Mouse (Mus musculus): Measurements from ENCODE around the gene Mgat2. TPM values are rescaled to one million over a fixed set of nuclear protein-coding genes. Genes with fewer than 3 reads are reported as not detected.

The Mgat2 gene
- polyA plus RNA-seq, 1 experiment from 2014 or later: 34.5 TPM

DNA sequence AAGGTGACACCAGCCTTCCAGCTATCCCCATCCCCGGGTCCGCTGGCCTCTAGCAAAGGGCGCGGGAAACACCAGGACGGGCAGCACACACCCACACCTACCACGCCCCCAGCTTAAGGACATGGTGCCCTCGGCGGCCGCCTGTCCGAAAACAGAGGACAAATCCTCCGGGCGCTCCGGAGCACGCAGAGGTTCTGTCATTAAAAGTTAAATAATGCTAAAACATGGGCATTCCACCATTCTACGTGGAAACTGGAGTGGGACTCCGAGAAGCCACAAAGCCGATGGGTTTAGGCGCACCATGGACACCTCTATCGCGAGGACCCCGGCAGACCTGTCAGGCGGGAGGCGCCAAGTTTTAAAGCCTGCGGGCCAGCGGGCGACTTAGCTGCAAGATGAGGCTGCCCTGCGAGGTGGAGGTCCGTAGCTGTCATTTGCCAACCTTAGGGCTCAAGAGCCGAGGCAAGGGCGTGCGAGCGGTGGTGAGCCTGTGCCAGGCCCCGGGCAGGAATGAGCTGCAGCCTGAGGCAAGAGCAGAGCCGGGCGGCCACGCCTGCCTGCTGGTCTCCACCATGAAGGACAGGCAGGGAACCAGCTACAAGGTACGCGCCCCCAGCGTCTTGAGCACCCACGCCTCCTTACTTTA is 15.4 kb upstream of the Mgat2 start, which contains the start of gene Lrr1:
Lrr1 (plus strand) TSS at position 354 of the 646 bp plus-strand sequence.
- no peaks in the 10 kb centered on the region for H3K36me3 ChIP-seq (ENCODE audit: control insufficient read depth, insufficient read depth, low read length)
- peak; percentile 98 for ATAC-seq (ENCODE audit: low FRiP score)
- peak within 1 kb of the TSS; percentile 82 for H3K9ac ChIP-seq (ENCODE audit: low read length)
- H3K27me3 ChIP-seq (ENCODE audit: control insufficient read depth, insufficient read depth, low read length): no peaks in the 10 kb centered on the region
- H3K4me1 ChIP-seq (ENCODE audit: control insufficient read depth, insufficient read depth, low read length): peaks cover 4% of the 10 kb centered on the region; the same call in 1 of the 2 replicates
- under 1% methylated on average over 40 of the region's 40 CpGs for WGBS
- peak; percentile 98 for DNase-seq (ENCODE audit: low spot score, missing footprints)
- H3K4me2 ChIP-seq: peak within 1 kb of the TSS; percentile 89
- H3K9me3 ChIP-seq (ENCODE audit: control insufficient read depth, low read length): no peaks in the 10 kb centered on the region
- peak within 1 kb of the TSS; percentile 54 for H3K27ac ChIP-seq (ENCODE audit: low read depth, low read length)
- H3K4me3 ChIP-seq (ENCODE audit: low read depth, low read length): peak within 1 kb of the TSS; percentile 63

GRCm38 (mm10) chr12:69171307-69171706 is 12.7 kb upstream of the Mgat2 start:
- H3K27ac ChIP-seq (ENCODE audit: low read depth, low read length): no peak overlapping the region
- H3K27me3 ChIP-seq (ENCODE audit: control insufficient read depth, insufficient read depth, low read length): no peaks in the 10 kb centered on the region
- H3K9me3 ChIP-seq (ENCODE audit: control insufficient read depth, low read length): no peaks in the 10 kb centered on the region
- no peak overlapping the region for H3K9ac ChIP-seq (ENCODE audit: low read length)
- peaks cover 4% of the 10 kb centered on the region; the same call in 1 of the 2 replicates for H3K4me1 ChIP-seq (ENCODE audit: control insufficient read depth, insufficient read depth, low read length)
- DNase-seq (ENCODE audit: low spot score, missing footprints): no peak
- ATAC-seq (ENCODE audit: low FRiP score): no peak
- WGBS: 89% methylated on average over 2 of the region's 2 CpGs
- H3K4me2 ChIP-seq: no peak overlapping the region
- peaks cover 4% of the 10 kb centered on the region; the same call in 1 of the 2 replicates for H3K36me3 ChIP-seq (ENCODE audit: control insufficient read depth, insufficient read depth, low read length)
- H3K4me3 ChIP-seq (ENCODE audit: low read depth, low read length): no peak overlapping the region

DNA sequence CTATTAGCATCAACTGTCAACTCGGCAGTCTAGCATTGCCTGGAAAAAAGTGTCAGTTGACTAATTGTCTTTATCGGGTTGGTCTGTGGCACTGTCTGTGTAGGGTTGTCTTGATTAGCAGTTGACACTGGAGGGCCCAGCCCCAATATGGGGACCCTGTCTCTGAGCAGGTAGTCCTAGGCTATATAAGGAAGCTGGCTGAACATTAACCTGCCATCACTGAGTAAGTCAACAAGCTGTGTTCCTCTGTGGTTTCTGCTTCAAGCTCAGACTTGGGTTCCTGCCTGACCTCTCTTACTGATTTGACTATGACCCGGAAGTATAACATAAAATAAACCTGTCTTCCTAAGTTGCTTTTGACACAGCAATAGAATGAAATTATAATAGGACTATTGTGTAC is 8.0 kb upstream of the Mgat2 start:
- no peak overlapping the region for H3K4me2 ChIP-seq
- ATAC-seq (ENCODE audit: low FRiP score) (no peak), DNase-seq (ENCODE audit: low spot score, missing footprints) (peak; percentile 23)
- H3K9ac ChIP-seq (ENCODE audit: low read length): no peak overlapping the region
- no peaks in the 10 kb centered on the region for H3K9me3 ChIP-seq (ENCODE audit: control insufficient read depth, low read length)
- no peaks in the 10 kb centered on the region for H3K4me1 ChIP-seq (ENCODE audit: control insufficient read depth, insufficient read depth, low read length)
- WGBS: 94% methylated on average over 3 of the region's 3 CpGs
- no peak overlapping the region for H3K4me3 ChIP-seq (ENCODE audit: low read depth, low read length)
- no peaks in the 10 kb centered on the region for H3K27me3 ChIP-seq (ENCODE audit: control insufficient read depth, insufficient read depth, low read length)
- peaks cover 4% of the 10 kb centered on the region; the same call in 1 of the 2 replicates for H3K36me3 ChIP-seq (ENCODE audit: control insufficient read depth, insufficient read depth, low read length)
- H3K27ac ChIP-seq (ENCODE audit: low read depth, low read length): no peak overlapping the region

- Histone ChIP-seq H3K27ac (ENCODE audit: low read depth, low read length) (no peak overlapping the region), H3K4me1 (ENCODE audit: control insufficient read depth, insufficient read depth, low read length) (no peaks in the 10 kb centered on the region), H3K27me3 (ENCODE audit: control insufficient read depth, insufficient read depth, low read length) (no peaks in the 10 kb centered on the region), H3K9me3 (ENCODE audit: control insufficient read depth, low read length) (no peaks in the 10 kb centered on the region), H3K36me3 (ENCODE audit: control insufficient read depth, insufficient read depth, low read length) (peaks cover 6% of the 10 kb centered on the region; the same call in 1 of the 2 replicates), H3K4me3 (ENCODE audit: low read depth, low read length) (no peak overlapping the region), H3K4me2 (no peak overlapping the region), H3K9ac (ENCODE audit: low read length) (no peak overlapping the region)
- DNase-seq (ENCODE audit: low spot score, missing footprints): no peak
- no peak for ATAC-seq (ENCODE audit: low FRiP score)
- whole genome bisulfite sequencing: 85% methylated on average over 3 of the region's 3 CpGs
Measured at GRCm38 (mm10) chr12:69177526-69177925, 6.4 kb upstream of the Mgat2 start.

DNA sequence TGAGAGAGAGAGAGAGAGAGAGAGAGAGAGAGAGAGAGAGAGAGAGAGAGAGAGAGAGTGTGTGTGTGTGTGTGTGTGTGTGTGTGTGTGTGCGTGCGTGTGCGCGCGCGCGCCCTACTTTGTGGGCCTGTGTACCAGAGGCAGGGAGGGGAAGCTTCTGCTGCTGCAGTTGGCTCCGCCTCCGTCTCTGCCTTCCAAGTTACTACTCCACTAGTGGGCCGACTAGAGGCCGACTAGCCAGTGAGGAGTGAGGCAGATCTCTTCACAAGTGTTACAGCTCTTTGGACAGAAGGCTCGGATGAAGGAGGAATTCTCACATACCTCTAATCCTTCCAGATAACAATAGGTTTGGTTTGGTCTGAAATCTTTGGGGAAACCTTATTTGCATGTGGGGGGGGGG is 4.6 kb upstream of the Mgat2 start:
- DNase-seq (ENCODE audit: low spot score, missing footprints) (peak; percentile 19), ATAC-seq (ENCODE audit: low FRiP score) (no peak)
- Histone ChIP-seq H3K9ac (ENCODE audit: low read length) (no peak overlapping the region), H3K4me2 (no peak overlapping the region), H3K36me3 (ENCODE audit: control insufficient read depth, insufficient read depth, low read length) (peaks cover 6% of the 10 kb centered on the region; the same call in 1 of the 2 replicates), H3K27me3 (ENCODE audit: control insufficient read depth, insufficient read depth, low read length) (no peaks in the 10 kb centered on the region), H3K4me3 (ENCODE audit: low read depth, low read length) (no peak overlapping the region), H3K9me3 (ENCODE audit: control insufficient read depth, low read length) (no peaks in the 10 kb centered on the region), H3K4me1 (ENCODE audit: control insufficient read depth, insufficient read depth, low read length) (peaks cover 2% of the 10 kb centered on the region; the same call in 1 of the 2 replicates), H3K27ac (ENCODE audit: low read depth, low read length) (no peak overlapping the region)
- WGBS: 69% methylated on average over 12 of the region's 12 CpGs

DNA sequence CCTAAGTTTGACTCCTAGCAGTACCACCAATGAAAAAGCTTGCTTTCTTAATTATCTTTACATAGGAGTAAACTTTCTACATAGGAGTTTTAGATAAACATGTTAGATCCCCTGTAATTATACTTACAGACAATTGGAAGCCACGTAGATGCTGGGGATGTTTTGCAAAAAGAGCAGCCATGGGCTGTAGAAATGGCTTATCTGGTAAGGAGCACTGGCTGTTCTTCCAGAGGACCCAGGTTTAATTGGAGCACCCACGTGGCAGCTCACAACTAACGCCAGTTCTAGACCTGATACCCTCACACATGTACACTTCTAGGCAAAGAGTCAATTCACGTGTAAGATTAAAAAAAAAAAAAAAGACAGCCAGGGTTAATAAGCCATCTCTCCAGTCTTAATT is 2.2 kb upstream of the Mgat2 start:
- ATAC-seq (ENCODE audit: low FRiP score) (no peak), DNase-seq (ENCODE audit: low spot score, missing footprints) (peak; percentile 77)
- H3K27ac ChIP-seq (ENCODE audit: low read depth, low read length): no peak overlapping the region
- no peak overlapping the region for H3K4me2 ChIP-seq
- H3K4me1 ChIP-seq (ENCODE audit: control insufficient read depth, insufficient read depth, low read length): peaks cover 13% of the 10 kb centered on the region
- no peaks in the 10 kb centered on the region for H3K9me3 ChIP-seq (ENCODE audit: control insufficient read depth, low read length)
- WGBS: 84% methylated on average over 4 of the region's 4 CpGs
- H3K9ac ChIP-seq (ENCODE audit: low read length): no peak overlapping the region
- H3K36me3 ChIP-seq (ENCODE audit: control insufficient read depth, insufficient read depth, low read length): peaks cover 2% of the 10 kb centered on the region; the same call in 1 of the 2 replicates
- H3K4me3 ChIP-seq (ENCODE audit: low read depth, low read length): no peak overlapping the region
- H3K27me3 ChIP-seq (ENCODE audit: control insufficient read depth, insufficient read depth, low read length): no peaks in the 10 kb centered on the region

DNA sequence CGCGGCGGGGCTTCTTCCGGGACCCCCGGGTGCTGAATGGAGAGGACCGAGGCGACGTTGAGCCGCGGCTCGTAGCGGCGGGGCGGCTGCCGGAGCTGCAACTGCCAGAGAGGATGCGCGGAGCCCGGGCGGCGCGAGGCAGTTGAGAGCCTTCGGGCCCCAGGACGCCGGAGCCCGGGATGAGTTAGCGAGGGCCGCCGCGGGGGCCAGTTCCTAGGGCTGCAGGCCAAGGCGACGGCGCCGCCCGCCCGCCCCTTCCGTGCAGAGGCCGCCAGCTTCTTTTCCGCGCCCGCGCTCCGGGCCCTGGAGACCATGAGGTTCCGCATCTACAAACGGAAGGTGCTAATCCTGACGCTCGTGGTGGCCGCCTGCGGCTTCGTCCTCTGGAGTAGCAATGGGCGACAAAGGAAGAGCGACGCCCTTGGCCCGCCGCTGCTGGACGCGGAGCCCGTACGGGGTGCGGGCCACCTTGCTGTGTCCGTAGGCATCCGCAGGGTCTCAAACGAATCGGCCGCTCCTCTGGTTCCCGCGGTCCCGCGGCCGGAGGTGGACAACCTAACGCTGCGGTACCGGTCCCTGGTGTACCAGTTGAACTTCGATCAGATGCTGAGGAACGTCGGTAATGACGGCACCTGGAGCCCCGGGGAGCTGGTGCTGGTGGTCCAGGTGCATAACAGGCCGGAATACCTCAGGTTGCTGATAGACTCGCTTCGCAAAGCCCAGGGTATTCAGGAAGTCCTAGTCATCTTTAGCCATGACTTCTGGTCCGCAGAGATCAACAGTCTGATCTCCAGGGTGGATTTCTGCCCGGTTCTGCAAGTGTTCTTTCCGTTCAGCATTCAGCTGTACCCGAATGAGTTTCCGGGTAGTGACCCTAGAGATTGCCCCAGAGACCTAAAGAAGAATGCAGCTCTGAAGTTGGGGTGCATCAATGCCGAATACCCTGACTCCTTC is 662 bp downstream of the Mgat2 start:
- WGBS: 3% methylated on average over 75 of the region's 86 CpGs
- peak overlapping the region; percentile 89 for H3K4me3 ChIP-seq (ENCODE audit: low read depth, low read length)
- ATAC-seq (ENCODE audit: low FRiP score): peak; percentile 75
- H3K27ac ChIP-seq (ENCODE audit: low read depth, low read length): peak overlapping the region; percentile 80
- H3K4me2 ChIP-seq: peak overlapping the region; percentile 98
- H3K27me3 ChIP-seq (ENCODE audit: control insufficient read depth, insufficient read depth, low read length): no peaks in the 10 kb centered on the region
- peak; percentile 95 for DNase-seq (ENCODE audit: low spot score, missing footprints)
- H3K4me1 ChIP-seq (ENCODE audit: control insufficient read depth, insufficient read depth, low read length): peaks cover 16% of the 10 kb centered on the region
- no peaks in the 10 kb centered on the region for H3K9me3 ChIP-seq (ENCODE audit: control insufficient read depth, low read length)
- peaks cover 6% of the 10 kb centered on the region; the same call in 1 of the 2 replicates for H3K36me3 ChIP-seq (ENCODE audit: control insufficient read depth, insufficient read depth, low read length)
- H3K9ac ChIP-seq (ENCODE audit: low read length): peak overlapping the region; percentile 92

DNA sequence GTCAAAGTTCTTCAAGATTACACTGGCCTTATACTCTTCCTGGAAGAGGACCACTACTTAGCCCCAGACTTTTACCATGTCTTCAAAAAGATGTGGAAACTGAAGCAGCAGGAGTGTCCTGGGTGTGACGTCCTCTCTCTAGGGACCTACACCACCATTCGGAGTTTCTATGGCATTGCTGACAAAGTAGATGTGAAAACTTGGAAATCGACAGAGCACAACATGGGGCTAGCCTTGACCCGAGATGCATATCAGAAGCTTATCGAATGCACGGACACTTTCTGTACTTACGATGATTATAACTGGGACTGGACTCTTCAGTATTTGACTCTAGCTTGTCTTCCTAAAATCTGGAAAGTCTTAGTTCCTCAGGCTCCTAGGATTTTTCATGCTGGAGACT is 1.4 kb downstream of the Mgat2 start:
- no peak overlapping the region for H3K27ac ChIP-seq (ENCODE audit: low read depth, low read length)
- no peaks in the 10 kb centered on the region for H3K9me3 ChIP-seq (ENCODE audit: control insufficient read depth, low read length)
- 78% methylated on average over 7 of the region's 7 CpGs for WGBS
- peak overlapping the region; percentile 98 for H3K4me2 ChIP-seq
- DNase-seq (ENCODE audit: low spot score, missing footprints) (peak; percentile 87), ATAC-seq (ENCODE audit: low FRiP score) (no peak)
- H3K27me3 ChIP-seq (ENCODE audit: control insufficient read depth, insufficient read depth, low read length): no peaks in the 10 kb centered on the region
- peak overlapping the region; percentile 89 for H3K4me3 ChIP-seq (ENCODE audit: low read depth, low read length)
- peak overlapping the region; percentile 92 for H3K9ac ChIP-seq (ENCODE audit: low read length)
- H3K36me3 ChIP-seq (ENCODE audit: control insufficient read depth, insufficient read depth, low read length): peaks cover 7% of the 10 kb centered on the region; the same call in 1 of the 2 replicates
- peaks cover 16% of the 10 kb centered on the region for H3K4me1 ChIP-seq (ENCODE audit: control insufficient read depth, insufficient read depth, low read length)

Measured in midbrain, embryonic 11.5 days (tissue).